Mouse (Mus musculus) NIH3T3 (cell line): ENCODE measurements around the gene Oard1.
A peak's percentile ranks its signal among the peaks of the same experiment; 100 is the strongest.

Experiments used
- DNase-seq: peaks from one replicate; pipeline ENCODE4 v3.0.0-alpha.2; 2012; ENCODE audit warnings: low read depth

The Oard1 gene

DNA sequence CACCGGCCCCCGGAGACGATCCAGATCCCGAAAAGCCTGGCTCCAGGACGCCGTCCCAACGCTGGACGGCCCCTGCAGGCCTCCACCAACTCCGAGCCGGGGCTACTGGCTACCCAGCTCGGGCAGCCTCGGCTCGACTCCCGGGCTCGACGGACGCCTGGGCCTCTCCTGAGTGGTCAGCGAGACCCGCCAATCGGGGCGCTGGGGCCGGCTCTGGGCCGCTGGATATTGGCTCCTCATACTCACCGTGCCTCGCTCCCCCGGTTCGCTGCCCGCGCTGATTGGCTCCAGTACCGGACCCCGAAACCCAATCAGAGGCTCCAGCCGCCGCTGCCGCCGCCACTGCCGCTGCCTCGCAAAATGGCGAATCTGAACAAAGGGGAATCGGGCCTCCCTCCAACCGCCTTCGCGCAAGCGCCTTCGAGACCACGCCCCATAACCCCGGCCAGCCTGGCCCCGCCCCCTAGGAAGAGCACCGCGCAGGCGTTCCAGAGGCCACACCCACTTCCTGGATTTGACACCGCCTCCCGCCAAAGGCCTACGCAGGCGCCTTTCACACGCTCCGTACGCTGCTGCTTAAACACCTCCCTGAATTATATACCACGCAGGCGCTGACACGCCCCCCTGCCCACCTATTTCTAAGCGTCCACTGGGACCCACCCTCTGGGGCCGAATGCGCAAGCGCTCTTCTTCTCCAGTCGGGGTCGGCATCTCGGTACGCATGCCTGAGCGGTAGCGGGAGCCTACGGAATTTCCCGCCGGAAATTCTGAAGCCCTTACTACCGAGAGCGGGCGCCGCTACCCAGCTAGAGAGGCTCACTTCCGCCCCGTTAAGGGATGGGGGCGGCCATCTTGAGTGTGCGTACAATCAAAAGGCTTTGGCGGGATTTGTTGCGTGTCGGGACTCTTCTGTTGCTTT, at the start of gene Oard1, which contains the start of gene Nfya:
Oard1 (plus strand) TSS at position 635 of the 919 bp plus-strand sequence.
Nfya (minus strand) TSS at position 527 of the 919 bp plus-strand sequence.
- peak; percentile 100 for DNase-seq

DNA sequence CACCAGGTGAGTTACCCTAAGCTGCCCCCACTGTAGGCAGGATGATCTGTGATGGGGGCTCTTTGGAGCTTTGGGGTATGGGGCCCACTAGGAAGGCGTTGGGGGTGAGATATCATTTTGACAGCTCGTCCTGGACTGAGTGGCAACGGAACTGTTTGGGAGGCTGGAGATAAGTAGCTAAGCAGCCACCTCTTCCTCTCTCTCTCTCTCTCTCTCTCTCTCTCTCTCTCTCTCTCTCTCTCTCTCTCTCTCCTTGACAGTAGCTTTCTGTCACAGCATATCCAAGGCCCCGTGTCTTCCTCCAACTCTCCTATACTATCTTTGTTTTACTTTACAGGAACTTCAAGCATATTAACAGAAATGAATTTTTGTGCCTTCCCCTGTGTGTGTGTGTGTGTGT, 49.4 kb upstream of the Oard1 start:
- no peak for DNase-seq

DNA sequence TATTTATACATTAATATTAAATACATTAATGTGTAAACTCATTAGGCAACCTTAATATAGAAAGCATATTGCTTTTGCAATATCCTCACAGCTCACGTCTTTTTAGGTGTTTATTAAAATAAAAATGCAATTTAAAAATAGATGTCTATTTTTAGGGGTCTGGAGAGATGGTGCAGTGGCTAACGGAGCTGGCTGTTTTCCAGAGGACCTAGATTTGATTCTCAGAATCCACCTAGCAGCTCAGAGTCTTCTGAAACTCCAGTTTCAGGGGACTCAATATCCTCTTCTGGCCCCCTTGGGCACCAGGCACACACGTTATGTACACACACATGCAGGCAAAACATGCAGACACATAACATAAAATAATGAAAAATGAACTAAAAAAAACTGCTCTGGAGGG, 47.5 kb upstream of the Oard1 start:
- no peak for DNase-seq

DNA sequence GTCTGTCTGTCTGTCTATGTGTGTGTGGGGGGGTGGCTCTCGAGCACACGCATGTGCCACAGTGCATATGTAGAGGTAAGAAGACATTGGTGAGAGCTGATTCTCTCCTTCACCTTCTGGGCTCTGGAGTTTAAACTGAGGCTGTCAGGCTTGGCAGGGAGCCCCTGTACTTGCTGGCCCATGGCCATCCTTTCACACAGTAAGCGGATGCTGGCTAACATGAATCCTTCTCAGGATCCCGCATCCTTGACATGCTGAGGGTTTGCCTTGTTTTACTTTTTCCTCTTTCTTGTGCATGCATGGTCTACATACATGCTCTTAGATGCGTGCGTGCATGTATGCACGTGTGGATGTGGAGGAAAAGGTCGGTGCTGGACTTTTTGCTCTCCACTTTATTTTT, 46.8 kb upstream of the Oard1 start:
- DNase-seq, result peak; percentile 87

DNA sequence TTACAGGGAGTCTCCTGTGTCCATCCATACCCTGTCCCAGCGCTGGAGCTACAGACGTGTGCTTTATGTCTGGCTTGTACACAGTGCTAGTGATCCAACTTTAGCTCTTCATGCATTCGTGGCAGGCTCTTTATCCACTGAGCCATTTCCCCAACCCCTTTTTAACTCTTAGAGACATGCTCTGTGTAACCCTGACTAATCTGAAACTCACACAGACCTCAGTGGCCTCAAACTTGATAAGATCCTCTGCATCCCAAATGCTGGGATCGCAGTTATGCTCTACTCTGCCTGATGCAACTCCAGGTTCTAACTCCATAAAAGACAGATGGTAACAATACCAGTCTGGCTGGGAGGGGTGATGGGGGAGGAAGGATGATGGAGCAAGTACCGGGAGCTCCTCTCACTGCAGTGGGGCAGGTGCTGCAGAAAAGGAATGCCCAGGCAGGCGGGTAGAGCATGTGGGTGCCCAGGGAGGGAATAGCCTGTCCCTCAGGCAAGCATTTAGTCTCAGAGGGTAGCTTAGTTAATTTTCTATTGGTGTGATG, 46.3 kb upstream of the Oard1 start:
- peak; percentile 49 for DNase-seq

DNA sequence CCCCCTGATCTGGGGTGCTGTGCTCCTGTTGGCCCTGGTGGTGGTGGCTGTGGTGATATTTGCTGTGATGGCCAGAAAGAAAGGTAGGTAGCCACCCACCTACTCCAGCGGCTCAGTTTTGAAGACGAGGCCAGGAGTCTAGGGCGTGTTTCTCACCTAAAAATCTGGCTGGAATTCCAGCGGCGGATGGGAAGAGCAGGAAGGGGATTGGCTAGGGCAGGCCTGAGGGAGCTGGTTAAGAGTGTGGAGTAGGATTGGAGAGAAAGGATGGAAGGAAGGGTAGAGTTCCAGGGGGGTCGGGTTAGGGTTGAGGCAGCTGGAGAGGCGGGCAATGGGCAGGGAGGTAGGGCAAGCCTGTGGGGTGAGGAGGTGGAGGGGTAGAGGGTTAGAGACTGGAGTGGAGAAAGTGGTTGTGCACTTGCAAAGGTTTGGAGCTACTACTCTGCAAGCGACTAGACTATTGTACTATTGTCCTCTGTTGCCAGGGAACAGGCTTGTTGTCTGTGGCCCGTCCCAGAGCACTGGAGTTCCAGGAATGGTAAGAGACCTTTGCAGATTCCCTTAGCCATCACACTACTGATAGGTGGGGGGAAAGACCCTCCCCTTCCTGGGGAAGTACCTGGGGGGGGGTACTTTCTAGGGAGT, 44.2 kb upstream of the Oard1 start:
- no peak for DNase-seq

DNA sequence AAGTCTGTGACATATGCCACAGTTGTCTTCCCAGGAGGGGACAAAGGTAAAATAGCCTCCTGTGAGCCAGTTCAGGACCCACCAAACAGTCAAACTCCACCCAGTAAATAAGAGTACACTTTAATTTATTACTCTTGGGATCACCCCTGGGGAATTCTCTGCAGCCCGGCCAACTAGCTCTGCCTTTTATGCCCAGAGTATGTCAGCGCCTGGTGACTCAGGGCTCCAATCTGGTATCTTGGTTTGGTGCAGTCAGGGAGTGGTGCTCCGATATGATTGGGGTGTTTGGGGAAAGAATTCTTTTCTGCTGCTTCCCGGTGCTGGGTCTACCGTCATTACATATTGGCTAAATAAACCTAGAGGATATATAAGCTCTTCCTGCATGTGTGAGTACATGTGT, 43.0 kb upstream of the Oard1 start:
- peak; percentile 87 for DNase-seq

DNA sequence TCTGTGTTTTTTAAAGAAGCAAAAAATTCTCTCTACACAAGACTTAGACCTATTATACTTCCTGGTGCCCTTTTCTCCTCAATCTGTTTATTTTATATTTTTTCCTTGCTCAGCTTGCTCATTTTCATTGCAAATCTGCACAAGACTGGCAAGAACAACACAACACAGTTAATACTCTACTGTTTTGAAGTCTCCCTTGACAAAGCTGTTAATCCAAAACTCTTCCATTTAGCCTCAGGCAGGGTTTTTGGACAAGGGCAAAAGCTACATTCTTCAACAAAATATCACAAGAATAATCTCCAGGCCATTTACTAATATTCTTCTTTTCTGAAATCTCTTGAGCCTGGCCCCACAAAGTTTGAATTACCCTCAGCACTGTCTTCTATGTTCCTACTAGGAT, 38.2 kb upstream of the Oard1 start:
- DNase-seq, result no peak

DNA sequence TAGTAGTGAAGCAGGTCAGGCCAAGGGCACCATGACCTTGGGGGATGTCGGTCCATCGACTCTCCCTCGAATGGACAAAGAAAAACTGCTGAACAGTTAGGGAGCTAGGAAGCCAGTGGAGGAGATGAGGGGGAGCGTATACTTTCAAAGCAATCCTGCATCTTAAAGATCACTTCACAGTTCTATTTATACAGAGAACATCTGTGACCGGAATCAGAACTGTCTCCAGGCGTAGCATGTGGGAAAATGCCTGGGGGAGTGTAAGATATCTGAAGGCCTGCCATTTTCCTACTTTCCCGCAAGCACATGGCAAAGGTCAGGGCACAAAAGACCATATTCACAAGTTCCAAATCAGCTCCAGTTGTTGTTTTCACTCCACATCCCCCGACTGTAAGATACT, 36.8 kb upstream of the Oard1 start:
- peak; percentile 19 for DNase-seq

DNA sequence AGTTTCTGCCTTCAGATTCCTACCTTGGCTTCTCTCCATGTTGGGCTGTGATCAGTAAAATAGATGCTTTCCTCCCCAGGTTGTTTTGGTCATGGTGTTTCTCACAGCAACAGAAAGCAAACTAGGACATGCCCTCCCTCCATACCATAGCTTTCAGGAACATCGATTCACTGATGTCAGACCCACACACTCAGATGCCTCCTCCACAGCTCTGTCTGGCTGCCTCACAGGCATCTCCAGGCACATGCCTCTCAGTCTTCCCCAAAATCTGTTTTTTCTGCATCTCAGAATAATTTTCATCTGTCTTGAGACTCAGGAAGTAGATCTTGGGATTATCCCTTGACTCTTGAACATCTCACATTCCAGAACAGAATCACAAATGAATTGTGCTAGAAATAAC, 33.7 kb upstream of the Oard1 start:
- no peak for DNase-seq

DNA sequence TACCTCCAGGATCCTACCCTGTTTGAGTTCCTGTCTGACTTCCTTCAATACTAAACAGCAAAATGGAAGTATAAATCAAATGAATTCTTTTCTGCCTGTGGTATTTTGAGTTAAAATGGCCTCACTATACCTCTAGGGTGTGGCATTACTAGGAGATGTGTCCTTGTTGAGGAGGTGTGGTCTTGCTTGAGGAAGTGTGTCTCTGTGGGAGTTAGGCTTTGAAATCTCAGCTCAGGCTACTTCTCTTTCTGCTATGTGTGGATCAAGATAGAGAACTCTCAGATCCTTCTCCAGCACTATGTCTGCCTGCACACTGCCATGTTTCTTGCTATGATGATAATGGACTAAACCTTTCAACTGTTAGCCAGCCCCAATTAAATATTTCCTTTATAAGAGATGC, 30.8 kb upstream of the Oard1 start:
- DNase-seq, result no peak

DNA sequence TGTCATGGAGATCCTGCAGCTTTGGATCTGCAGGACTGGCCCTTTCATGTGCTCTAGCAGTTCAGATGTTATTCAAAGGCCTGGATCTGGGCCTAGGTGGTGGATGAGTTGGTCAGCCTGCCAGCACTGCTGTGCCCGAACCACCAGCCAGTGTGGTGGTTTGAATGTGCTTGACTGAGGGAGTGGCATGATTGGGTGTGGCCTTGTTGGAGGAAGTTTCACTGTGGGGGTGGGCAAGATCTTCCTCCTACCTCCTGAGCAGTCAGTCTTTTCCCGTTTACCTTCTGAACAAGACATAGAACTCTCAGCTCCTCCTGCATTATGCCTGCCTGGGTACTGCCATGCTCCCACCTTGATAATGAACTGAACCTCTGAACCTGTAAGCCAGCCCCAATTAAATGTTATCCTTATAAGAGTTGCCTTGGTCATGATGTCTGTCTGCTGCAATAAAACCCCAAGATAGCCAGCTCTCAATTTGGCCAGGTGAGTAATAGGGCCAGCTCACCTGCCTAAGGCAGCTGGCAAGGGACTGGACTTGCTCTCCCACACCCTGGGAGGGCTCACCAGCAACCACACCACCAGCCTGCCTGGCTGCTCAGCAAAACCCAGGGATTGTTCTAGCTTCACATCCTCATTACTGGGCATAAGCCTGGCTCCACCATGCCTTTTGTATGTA, 23.9 kb upstream of the Oard1 start:
- peak; percentile 35 for DNase-seq

DNA sequence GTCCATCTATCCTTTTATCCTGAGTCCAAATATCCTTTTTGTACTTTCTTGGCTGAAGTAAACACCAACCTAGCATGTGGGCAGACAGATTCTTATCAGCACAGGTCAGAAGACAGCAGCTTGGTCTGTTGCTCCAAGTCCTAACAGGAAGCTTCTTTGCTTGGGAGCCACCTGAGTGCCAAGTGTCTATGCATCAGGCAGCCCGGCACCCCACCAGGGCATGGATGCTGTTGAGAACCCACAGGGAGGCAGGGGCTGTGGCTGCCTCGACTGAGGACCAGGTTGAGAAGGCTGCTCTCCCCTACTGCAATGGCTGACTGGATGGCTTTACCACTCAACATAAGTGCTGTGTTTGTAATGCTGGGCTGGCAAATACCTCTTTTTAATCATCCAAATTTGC, 21.1 kb upstream of the Oard1 start:
- DNase-seq, result no peak

DNA sequence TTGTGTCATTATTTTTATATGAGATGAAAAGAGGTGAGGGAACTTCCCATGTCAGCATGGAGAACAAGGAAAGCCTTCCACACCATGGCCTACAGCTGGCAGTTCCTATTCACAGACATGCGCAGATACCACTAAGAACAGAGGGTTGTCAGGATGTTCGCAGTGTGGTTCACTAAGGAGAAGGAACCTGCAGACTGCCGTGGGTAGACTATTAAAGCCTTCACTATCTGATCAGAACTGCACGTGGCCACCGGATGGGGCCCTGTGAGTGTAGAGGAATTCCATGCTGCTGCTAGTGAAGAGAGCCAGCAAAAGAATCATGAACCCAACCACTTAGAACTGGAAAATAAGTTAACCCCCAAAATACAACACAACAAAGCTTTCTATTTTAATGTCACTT, 20.4 kb upstream of the Oard1 start:
- no peak for DNase-seq

DNA sequence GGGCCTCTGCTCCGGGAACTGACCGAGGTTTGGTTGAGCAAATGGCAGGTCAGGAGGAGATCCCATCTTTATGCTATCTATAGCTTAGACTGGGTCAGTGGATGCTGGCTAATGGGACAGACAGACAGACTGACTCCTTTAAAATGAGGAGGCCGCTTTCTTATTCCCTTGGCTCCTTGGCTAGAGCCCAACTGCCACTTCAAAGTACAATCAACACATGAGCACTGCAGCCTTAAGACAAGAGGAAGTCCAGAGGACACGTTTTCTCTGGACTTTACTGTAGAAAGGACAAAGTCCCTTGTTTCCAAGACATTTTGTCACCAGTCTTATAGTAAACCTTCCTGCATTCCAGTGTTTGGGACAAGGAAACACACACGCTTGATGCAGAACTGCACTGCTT, 18.4 kb upstream of the Oard1 start:
- no peak for DNase-seq

DNA sequence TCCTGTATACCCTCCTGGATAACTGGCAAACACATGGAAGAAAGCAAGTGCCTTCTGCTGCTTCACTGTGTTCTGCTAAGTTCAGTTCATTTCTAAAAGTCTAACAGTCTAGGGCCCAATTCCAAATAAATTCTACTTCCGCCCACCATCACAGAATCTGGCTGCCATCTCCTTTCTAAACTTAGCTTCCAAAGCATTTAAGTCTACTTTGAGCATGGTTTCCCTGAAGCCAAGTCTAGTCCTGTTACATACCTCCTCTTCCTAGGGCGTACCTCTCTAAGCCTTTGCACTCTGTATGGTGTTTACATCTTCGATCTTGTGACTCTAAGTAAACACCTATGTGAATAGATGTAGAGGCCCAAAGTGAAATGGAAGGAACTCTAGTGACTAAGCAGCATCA, 17.2 kb upstream of the Oard1 start:
- no peak for DNase-seq

DNA sequence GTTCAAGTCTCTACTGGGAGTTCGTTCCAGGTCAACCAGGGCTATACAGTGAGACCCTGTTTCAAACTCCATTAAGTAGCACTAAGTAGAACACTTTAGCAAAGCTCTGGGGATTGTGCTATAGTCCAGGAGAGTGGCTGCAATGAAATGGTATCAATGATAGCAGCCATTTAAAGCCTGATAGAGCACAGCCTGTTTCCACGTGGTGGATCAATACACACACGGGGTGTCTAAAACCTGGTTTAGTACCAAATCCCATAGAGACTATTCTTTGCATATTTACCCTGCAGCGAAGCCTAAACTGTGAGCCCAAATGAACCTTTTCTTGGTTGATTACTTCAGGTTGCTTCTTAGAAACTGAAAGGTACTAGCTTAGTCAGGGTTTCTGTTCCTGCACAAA, 8.1 kb upstream of the Oard1 start:
- DNase-seq, result no peak

DNA sequence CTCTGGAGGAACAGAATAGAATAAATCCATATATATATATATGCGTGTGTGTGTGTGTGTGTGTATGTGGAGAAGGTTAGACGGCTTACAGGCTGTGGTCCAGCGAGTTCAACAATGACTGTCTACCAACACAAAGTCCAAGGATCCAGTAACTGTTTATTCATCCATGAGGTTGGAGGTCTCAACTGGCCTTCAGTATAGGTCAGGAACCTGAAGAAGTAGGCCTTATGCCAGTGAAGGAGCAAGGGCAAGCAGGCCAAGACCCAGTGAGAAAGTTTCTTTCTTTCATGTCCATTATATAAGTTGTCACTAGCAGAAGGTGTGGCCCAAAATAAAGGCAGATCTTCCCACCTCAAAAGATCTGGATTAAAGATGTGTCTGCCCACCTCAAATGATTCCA, 7.1 kb upstream of the Oard1 start:
- no peak for DNase-seq

DNA sequence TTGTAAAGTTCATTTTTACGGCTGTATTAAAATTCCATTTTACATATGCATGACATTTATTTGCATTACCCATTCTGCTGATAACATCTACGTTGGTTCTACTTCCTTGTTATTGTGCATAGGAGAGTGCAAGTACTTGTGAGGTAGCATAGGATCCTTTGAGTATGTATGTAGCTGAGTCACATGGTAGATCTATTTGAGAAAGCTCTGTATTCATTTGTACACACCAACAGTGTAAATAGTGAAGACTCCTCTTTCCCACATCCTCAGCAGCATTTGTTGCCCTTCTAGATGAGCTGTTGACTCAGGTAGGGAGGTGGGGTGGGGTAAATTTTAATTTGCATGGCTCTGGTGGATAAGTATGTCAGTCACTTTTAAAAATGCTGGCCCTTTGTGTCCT, 6.0 kb upstream of the Oard1 start:
- DNase-seq, result no peak

DNA sequence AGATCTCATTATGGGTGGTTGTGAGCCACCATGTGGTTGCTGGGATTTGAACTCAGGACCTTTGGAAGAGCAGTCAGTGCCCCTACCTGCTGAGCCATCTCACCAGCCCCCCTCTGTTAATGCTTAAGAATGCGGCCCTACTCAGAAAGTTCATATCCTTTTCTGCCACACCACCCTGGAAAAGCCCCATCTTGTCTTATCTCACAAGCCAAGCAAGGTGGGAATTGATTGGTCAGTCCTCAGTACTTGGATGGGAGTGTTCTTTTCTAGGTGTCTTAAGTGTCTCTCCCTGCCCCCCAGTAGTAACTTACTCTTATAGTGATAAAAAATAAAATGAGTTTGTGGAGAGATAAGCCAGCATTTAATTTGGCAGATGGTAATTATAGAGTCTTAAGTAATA, 5.1 kb upstream of the Oard1 start:
- DNase-seq, result no peak

DNA sequence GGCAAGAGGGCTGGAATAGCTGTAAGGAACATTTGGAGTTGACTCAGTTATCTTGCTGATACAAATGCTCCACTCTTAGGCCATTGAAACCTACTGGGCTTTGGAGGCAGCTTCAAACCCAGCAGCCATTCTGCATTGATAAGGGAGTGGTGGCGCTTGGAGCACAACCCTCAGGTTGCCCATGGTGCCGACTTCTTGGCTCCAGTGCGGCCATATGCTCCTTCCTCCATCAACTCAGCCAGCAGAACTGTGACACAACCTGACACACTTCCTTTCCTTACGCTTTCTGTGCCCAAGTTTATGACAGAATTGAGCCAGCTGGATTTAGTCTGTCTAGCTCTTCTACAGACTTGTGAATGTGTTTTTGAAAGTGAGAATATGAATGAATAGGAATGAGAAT, 2.7 kb upstream of the Oard1 start:
- DNase-seq, result no peak

DNA sequence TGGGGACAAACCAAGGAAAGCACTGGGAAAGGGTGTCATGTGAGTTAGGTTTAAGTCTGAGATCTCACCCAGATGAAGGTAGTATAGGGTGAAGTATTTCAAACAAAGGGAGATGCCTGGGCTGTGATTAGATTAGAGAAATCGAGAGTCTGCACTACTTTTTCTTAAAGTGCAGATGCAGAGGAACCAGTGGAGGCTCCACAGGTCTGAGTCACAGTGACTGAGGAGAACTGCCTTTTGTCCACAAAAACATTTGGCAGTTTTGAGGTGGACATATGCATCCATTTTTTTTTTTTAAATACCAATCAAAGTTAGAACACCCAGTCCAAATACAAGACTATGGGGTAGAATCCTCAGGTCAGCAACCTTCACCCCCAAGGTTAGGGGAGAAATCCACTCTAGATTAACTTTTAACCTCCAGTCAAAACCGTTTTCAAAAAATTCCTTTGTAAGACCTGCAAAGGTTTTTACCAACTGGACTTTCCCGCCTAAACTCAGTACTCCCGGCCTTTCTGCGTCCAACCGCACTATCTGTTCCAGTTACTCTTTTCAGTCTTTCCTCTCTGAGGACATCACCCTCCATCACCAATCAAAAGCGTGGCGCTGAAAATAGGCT, 1.8 kb upstream of the Oard1 start:
- DNase-seq, result peak; percentile 43
